Mouse (Mus musculus): ENCODE data around the gene Plekha5.
A peak's percentile ranks its signal among the peaks of the same experiment; 100 is the strongest.
"Not testable (repeated sequence)": the region's sequence is repeated elsewhere in the genome, so short reads cannot be mapped to it uniquely, and the experiment has no call there.

The Plekha5 gene

DNA sequence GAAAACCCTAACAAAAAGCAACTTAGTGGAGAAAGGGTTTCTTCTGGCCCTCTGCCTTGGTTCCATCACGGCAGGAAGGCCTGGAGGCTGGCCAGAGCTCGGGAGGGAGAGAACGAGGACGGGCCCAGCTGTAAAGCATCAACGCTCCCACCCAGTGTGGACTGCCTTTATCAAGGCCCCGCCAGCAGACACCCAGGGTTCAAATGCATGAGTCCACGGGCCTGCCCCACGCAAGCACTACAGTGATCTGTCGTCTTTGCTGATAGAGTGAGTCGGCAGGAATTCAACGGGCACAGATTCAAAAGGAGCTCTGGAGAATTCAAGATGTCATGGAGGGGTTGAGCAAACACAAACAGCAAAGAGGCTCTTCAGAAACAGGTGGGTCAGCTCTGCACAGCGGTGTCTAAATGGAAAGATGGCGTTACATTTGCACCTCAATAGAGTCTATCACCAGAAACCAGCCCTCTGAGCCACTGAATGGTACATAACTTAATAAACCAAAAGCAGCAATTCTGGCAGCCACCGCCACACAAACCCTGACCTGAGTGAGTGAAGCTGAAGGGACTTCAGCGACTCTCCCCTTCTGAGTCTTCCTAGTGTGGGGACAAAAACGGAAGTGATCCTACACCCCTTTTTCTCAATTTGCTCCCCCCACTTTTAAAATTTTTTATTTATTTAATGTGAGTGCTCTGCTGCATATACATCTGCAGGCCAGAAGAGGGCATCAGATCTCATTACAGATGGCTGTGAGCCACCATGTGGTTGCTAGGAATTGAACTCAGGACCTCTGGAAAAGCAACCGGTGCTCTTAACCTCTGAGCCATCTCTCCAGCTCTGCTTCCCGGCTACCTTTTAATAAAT, 153.3 kb downstream of the Plekha5 start:
- peak in 1 of 2 experiments; percentile 21 for DNase-seq (ENCODE audit: low spot score in 2 of 2)

DNA sequence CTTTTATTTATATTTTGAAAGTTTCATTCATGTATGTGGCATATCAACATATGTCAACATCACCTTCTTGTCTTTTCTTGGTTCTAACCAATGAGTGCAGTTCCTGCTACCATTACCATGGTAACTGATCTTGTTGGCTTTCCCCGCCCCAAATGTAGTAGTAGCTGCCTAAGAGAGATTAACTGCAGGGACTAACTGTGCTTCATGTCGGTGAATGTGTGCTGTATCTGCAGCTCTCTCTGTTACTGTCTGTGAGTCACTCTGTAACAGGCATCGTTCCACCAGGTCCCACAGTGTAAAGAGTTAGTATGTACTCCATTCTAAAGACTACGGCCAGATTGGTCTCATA, 153.9 kb downstream of the Plekha5 start:
- DNase-seq (ENCODE audit: low spot score in 2 of 2), result no peak

DNA sequence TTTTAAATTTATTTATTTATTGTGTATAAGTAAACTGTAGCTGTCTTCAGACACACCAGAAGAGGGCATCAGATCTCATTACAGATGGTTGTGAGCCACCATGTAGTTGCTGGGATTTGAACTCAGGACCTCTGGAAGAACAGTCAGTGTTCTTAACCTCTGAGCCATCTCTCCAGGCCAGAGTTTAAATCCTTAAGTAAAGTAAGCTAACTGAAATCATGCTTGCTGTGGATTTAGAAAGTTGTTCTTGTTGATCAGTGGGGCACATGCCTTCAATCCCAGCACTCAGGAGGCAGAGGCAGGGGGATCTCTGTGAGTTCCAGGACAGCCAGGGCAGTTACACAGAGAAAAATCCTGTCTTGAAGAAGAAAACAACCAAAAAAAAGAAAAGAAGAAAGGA, 155.1 kb downstream of the Plekha5 start:
- not testable (repeated sequence) for DNase-seq (ENCODE audit: low spot score in 2 of 2)

DNA sequence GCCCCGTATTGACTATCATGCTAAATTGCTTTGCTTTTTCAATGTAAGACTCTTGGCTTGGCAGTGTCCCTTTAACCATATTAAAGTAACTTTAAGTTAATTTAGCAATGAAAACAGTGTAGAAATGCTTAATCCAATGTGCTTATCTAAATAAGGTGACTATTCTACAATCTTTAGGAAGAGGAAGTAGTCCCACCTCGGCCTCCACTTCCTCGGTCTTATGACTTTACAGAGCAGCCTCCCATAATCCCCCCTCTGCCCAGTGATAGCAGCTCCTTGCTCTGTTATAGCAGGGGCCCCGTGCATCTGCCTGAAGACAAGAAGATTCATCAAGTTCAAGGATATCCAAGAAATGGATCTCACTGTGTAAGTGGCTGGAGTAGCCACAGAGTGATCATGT, 156.3 kb downstream of the Plekha5 start:
- DNase-seq (ENCODE audit: low spot score in 2 of 2), result no peak

DNA sequence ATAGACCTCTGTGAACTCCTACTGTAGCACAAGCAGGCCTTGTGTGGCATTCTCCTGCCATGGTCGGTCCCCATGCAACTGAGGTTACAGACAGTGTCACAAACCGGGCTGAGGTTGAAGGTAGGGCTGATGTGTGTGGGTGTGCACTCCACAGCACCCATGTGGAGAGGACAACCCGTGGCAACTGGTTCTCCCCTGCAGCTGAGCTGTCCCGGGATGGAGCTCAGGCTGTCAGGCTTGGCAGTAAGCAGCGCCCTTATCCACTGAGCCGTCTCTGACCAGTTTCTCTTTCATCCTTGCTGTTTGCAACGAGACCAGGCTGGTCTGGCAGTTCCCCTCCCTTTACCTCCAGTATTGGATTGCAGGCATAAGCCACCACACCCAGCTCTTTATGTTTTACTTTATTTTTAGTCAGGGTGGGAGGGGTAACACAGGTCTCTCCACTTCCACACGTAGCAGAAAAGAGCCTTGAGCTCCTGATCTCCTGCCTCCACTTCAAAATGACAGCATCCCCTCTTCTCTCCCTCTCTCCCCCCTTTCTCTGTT, 162.9 kb downstream of the Plekha5 start:
- no peak for DNase-seq (ENCODE audit: low spot score in 2 of 2)

DNA sequence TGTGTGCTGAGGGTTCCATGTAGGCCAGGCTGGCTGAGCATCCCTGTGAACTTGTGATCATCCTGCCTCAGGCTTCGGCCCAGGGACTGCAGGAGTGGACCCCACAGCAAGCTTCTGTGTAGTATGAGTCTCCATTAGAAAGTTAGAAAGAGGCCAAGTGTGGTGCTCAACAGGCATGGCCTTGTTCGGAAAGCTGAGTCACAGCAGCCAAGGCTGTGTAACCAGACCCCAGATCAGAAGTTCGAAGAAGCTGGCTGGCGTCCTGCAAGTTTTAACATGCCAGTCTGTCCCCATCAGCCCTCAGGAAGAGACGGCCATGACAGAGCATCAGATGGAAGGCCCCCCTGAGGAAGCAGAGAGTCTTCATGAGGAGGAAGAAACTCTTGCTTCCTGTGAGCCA, 167.5 kb downstream of the Plekha5 start:
- DNase-seq (ENCODE audit: low spot score in 2 of 2), result no peak

DNA sequence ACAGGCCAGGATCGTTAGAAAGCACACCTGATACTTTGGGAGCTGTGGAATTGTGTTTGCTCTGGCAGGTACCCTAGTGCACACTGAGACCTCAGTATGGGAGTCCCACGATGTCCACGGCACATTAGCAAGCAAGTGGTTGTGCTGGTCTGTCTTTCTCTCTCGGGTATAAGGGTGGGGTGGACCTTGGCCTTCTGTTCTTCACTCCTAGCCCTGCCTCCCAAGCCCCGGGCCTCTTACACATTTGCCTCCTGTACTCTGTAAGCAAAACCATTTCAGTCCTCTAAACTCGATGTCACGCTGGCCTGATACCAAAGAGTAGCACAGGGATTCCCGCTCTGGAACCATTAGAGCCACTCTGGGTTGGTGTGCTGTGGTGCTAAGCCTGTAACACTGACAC, 168.9 kb downstream of the Plekha5 start:
- DNase-seq (ENCODE audit: low spot score in 2 of 2), result no peak

DNA sequence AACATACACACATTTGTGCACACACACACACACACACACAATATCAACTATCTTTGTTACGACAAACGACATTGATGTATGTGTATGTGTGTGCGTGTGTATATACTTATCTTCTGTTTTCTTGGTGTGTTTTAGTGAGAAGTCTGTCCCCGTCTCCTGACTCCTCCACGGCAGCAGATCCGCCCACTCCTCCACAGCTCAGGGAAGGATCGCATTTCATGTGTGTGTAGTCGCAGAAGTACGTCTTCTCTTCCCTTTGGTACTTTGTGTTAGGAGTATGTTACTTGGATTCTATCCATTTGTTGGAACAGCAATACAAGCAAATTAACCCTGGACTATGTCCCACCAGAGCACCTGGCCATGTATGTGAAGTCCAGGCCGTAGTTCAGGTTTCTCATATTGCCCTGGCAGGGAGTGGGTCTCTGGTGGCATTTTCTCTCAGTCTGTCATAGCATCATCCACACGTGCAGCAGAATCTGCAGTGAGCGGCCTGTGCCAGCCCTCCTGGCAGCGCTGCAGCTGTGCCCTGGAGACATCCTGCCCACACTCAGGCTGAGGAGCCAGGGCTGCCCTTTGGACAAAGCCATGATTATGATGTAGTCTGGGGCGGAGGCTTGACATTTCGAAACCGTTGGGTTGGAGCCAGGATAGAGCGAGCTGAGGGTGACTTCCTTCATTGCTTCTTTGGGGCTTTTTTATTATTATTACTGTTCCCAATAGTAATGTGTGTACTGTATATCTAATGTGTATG, 169.7 kb downstream of the Plekha5 start:
- peak in 1 of 2 experiments; percentile 26 for DNase-seq (ENCODE audit: low spot score in 2 of 2)

DNA sequence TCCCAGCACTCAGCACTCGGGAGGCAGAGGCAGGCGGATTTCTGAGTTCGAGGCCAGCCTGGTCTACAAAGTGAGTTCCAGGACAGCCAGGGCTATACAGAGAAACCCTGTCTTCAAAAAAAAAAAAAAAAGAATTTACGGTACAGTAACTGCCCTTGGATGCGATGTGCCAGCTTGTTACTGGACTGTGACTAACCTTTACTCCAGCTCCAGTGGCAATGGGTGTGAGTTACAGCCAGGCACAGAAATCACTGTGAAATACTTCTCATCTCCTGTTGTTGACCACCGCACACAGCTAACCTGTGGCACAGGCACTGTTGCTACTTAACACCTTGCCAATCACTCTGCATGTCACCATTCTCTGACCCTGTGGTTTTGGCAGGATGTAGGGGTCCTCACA, 171.7 kb downstream of the Plekha5 start:
- DNase-seq (ENCODE audit: low spot score in 2 of 2), result not testable (repeated sequence)

DNA sequence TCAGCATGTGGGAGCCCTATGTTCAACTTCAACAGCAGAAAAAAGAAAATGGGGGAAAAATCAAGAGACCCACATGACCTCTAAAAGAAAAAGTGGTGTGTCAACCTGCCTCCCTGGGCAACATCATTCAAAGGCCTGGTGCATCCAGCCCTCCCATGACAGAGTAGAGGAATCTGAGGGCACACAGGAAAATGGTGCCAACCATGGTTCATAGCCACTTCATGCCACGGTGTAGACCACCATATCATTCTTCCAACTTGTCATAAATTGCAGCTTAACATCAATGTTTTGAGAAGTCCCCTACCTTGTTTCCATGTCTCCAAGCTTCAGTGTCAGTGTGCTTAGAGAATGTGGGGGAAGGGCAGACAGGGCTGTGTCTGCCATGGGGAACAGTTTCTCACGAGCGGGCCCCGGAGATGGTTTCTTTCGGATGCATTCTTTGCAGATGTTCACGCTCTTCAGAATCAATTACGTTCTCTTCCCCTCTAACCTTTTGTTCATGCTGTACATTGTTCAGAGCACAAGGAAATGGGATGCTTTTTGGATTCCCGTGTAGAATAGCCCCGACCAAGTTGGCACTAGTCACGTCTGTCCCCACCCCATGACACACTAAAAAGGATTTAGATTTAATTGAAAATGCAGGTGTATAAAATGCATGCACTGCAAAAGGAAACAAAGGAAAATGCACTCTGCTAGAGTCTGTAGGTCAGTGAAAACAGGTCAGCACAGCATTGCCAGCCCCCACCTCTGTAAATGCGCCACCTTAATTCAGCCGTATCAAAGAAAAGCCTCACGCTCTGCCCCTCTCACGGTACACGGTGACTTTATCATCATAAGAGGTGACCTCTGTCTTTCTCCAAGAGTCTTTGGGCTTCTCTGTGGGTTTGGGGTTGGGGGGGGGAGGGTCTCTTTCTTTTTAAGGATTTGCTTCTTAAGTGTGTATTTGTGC, 173.8 kb downstream of the Plekha5 start:
- DNase-seq (ENCODE audit: low spot score in 2 of 2), result no peak

DNA sequence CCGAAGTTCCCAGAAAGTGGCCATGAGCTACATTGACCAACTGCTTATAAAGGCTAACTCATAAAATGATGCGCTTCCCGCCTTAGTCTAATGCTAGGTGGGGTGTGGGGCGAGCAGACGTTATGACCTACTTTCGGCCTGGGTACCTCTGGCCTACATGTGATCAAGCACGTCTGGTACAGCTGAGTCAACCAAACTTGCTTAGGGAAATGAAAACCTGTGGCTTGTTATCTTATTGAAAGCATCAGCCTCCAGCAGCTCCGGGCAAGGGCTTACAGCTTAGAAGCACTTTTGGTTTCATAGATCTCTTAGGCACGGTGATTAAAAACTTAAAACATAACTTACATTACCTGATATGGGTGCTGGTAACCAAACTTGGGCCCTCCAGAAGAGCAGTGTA, 174.7 kb downstream of the Plekha5 start:
- DNase-seq (ENCODE audit: low spot score in 2 of 2), result no peak

DNA sequence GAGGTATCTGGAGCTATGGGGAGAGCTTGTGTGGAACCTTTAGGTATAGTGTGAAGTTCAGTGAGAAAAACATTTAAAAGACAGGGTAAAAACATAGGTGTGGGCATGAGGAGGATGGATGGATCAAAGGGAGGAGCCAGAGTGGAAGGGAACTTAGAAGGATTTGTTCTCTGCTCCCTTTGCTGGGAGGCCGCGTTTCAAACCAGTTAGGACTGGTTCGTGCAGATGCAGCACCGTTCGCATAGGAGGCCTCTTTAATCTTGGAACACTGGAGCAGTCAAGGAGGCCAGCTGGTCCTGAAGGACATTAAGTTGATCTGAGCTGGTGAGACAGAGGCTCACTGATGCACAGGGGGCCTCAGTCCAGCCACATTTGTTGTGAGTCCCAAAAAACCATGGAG, 175.5 kb downstream of the Plekha5 start:
- no peak for DNase-seq (ENCODE audit: low spot score in 2 of 2)

DNA sequence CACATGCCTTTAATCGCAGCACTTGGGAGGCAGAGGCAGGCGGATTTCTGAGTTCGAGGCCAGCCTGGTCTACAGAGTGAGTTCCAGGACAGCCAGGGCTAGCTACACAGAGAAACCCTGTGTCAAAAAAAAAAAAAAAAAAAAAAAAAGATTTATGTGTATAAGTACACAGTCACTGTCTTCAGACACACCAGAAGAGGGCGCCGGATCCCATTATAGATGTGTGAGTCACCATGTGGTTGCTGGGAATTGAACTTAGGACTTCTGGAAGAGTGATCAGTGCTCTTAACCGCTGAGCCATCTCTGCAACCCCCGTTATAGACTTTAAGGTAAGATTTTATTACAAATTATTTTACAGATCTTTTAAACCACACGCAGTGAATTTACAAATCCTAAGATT, 176.8 kb downstream of the Plekha5 start:
- not testable (repeated sequence) for DNase-seq (ENCODE audit: low spot score in 2 of 2)

DNA sequence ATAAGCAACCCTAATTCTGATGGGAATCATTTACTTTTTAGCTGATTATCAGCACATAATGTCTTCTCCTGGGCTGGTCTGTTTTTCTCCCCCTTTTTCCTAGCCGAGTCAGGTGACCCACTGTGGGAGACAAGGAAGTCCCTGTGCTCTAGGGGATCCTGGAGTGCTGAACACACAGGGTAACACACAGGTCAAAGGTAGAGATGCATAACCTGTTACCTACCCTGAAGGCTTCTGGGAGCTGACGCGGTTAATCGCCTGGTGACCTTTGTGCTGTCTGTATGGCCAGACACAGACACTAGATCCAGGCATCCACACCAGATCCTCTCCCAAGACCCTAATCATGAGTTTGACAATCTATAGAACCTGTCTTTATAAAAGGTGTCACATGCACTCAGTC, 177.3 kb downstream of the Plekha5 start:
- no peak for DNase-seq (ENCODE audit: low spot score in 2 of 2)

DNA sequence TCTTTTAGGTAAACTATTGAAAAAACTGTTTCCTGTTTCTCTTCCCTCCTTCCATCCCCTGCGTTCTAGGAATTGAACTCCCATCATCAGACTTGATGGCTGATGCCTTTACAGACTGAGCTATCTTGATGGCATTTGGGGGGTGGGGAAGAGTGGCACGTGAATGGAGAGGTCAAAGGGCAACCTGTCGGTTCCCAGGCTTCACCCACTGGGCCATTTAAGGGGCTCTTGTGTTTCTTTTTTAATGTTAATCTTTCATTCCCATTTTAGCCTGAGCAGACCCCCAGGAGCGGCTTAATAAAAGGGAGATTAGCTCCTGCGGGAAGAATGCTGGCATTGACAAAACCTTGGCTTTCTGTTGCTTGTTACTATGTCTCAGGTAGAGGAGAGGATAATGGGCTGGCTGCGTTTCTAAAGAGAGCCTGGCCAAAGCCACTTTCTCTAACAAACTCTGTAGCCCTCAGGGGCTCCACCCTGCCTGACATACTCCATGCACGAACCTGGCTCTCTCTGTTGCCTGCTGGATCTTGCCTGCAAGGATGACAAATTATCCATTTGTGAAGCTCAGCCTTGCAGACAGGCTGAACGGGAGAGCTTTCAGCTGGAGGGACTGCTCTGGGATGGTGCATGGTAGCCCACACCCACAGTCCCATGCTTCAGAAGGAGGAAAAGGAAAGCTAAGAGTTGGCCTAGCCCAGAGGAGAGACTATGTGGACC, 179.5 kb downstream of the Plekha5 start:
- no peak for DNase-seq (ENCODE audit: low spot score in 2 of 2)

DNA sequence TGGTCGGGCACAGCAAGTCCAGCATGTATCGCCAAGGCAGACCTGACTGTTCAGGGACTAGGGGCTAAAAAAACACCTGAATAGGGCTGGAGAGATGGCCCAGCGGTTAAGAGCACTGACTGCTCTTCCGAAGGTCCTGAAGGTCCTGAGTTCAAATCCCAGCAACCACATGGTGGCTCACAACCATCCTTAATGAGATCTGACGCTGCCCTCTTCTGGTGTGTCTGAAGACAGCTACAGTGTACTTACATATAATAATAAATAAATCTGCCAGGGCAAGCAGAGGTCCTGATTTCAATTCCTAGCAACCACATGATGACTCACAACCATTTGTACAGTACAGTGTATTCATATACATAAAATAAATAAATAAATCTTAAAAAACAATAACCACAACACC, 181.3 kb downstream of the Plekha5 start:
- DNase-seq (ENCODE audit: low spot score in 2 of 2), result not testable (repeated sequence)

DNA sequence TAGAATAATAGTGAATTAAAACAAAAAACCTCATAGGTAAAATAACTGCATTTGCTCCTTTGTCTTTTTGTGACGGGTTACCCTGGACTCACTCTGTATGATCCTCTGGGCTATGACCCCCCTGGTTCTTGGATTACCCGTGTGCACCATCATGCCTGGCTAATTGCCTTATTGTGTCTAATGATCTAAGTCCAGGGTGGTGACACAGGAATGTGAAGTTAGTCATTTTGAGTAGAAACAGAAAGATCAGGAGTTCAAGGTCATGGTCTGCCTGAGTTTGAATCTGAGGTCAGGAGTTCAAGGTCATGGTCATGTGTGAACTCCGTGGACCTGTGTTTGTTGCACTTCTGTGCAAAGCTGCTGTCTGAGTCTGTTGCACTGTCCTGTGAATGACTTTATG, 181.9 kb downstream of the Plekha5 start:
- no peak for DNase-seq (ENCODE audit: low spot score in 2 of 2)

DNA sequence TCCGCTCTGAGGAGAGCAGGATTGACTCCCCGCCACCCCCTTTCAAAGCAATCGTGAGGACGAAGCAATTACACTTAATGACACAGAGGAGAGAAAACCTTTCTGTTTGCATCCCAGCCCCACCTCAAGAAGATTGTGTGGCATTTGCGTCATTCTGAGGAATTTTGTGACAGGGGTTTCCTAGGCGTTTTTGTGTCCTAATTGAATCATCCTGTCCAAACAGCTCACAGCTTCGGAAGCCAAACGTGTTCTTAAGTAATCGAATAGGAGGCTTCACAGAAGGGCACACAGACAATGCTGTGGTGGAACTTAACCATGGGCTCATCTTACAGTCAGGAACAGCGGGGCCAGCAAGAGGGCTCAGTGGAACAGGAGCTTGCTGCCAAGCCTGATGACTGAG, 182.7 kb downstream of the Plekha5 start:
- no peak for DNase-seq (ENCODE audit: low spot score in 2 of 2)

DNA sequence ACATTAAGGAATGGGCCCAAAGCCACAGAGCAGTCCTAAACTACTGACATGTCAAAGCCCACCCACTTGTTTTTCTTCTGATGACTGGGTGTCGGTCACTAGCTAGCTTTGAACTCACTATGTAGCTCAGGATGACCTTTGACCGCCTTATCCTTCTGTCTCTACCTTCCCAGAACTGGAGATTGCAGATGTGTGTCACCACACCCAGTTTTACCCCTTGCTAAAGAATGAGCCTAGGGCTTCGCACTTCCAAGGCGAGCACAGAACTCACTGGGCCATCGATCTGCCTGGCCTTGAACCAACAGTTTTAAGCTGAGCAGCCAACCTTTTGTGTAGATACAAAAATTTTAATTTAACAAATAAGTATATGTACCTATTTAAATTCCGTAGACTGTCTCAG, 184.8 kb downstream of the Plekha5 start:
- DNase-seq (ENCODE audit: low spot score in 2 of 2), result no peak

DNA sequence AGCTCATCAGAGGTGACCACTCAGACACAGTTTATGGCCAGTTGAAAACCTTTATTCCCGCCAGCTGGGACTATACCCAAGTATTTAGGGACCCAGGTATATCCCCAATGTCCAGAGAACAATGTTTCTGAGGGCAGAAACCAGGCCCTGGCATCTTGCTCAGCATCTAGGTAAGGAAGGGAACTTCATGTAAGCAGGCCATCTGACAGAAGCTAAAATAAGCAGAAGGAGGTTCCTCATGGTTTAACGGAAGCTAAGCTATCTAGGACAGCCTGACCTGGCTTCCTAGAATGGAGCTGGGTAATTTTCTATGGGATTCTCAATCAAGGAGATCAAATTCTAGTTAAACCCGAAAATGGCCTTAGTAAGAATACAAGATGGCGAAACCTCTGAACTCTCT, 185.7 kb downstream of the Plekha5 start:
- DNase-seq (ENCODE audit: low spot score in 2 of 2), result no peak

DNA sequence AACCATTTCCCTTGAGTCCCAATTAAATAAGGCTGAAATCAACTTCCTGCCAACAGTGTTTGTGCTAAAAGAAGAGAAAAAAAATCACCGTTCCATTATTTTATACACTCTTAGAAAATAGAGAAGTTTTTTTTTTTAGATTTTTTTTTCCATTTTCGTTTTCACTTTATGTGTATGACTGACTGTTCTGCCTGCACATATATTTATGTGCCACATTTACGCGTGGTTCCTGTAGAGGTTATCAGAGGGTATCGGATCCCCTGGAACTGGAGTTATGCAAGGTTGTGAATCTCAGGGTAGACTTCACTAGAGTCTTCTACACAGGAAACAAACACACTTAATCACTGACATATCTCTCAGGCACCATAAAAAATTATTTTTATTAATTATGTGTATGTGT, 186.3 kb downstream of the Plekha5 start:
- no peak for DNase-seq (ENCODE audit: low spot score in 2 of 2)
